Mouse (Mus musculus): Measurements from ENCODE around the gene Uxs1. TPM values are rescaled to one million over a fixed set of nuclear protein-coding genes. Genes with fewer than 3 reads are reported as not detected.
A peak's percentile ranks its signal among the peaks of the same experiment; 100 is the strongest.

The Uxs1 gene
- total RNA-seq, 2 experiments from 2014 or later: 32.5 to 35.3 TPM

- no peak for DNase-seq (ENCODE audit: low spot score in 2 of 2)
These were observed 23.6 kb downstream of the Uxs1 start for GRCm38 (mm10) chr1:43803906-43804474.

- DNase-seq (ENCODE audit: low spot score in 2 of 2): no peak
These were observed 29.6 kb downstream of the Uxs1 start for GRCm38 (mm10) chr1:43798048-43798447.

- DNase-seq (ENCODE audit: low spot score in 2 of 2): no peak
These were observed 37.8 kb downstream of the Uxs1 start for GRCm38 (mm10) chr1:43789765-43790164.

- no peak for DNase-seq (ENCODE audit: low spot score in 2 of 2)
These were observed 40.9 kb downstream of the Uxs1 start for GRCm38 (mm10) chr1:43786711-43787110.

- no peak for DNase-seq (ENCODE audit: low spot score in 2 of 2)
These were observed 42.3 kb downstream of the Uxs1 start for GRCm38 (mm10) chr1:43785316-43785715.

GRCm38 (mm10) chr1:43783186-43783585 is 44.4 kb downstream of the Uxs1 start:
- DNase-seq (ENCODE audit: low spot score in 2 of 2): no peak

- DNase-seq (ENCODE audit: low spot score in 2 of 2): peak in 1 of 2 experiments; percentile 70
These were observed 44.9 kb downstream of the Uxs1 start for GRCm38 (mm10) chr1:43782680-43783079.

- no peak for DNase-seq (ENCODE audit: low spot score in 2 of 2)
These were observed 45.9 kb downstream of the Uxs1 start for GRCm38 (mm10) chr1:43781672-43782071.

GRCm38 (mm10) chr1:43781195-43781594 is 46.4 kb downstream of the Uxs1 start:
- DNase-seq (ENCODE audit: low spot score in 2 of 2): no peak

- DNase-seq (ENCODE audit: low spot score in 2 of 2): no peak
These were observed 51.5 kb downstream of the Uxs1 start for GRCm38 (mm10) chr1:43776106-43776505.

GRCm38 (mm10) chr1:43774126-43774525 is 53.5 kb downstream of the Uxs1 start:
- no peak for DNase-seq (ENCODE audit: low spot score in 2 of 2)

GRCm38 (mm10) chr1:43772694-43773093 is 54.9 kb downstream of the Uxs1 start:
- no peak for DNase-seq (ENCODE audit: low spot score in 2 of 2)

- DNase-seq (ENCODE audit: low spot score in 2 of 2): no peak
These were observed 57.6 kb downstream of the Uxs1 start for GRCm38 (mm10) chr1:43770032-43770431.

- DNase-seq (ENCODE audit: low spot score in 2 of 2): no peak
These were observed 58.3 kb downstream of the Uxs1 start for GRCm38 (mm10) chr1:43769348-43769747.

GRCm38 (mm10) chr1:43768385-43768990 is 59.1 kb downstream of the Uxs1 start:
- DNase-seq (ENCODE audit: low spot score in 2 of 2): no peak

GRCm38 (mm10) chr1:43766328-43766727 is 61.3 kb downstream of the Uxs1 start:
- no peak for DNase-seq (ENCODE audit: low spot score in 2 of 2)

GRCm38 (mm10) chr1:43764481-43764880 is 63.1 kb downstream of the Uxs1 start:
- DNase-seq (ENCODE audit: low spot score in 2 of 2): no peak

GRCm38 (mm10) chr1:43760085-43760484 is 67.5 kb downstream of the Uxs1 start:
- DNase-seq (ENCODE audit: low spot score in 2 of 2): peak in 1 of 2 experiments; percentile 29

- DNase-seq (ENCODE audit: low spot score in 2 of 2): peak in 1 of 2 experiments; percentile 45
These were observed 72.9 kb downstream of the Uxs1 start for GRCm38 (mm10) chr1:43754448-43755312.

GRCm38 (mm10) chr1:43738519-43738894 is 89.1 kb downstream of the Uxs1 start:
- DNase-seq (ENCODE audit: low spot score in 2 of 2): no peak

- DNase-seq (ENCODE audit: low spot score in 2 of 2): peak; percentile 61 to 78
These were observed 89.6 kb downstream of the Uxs1 start for GRCm38 (mm10) chr1:43737812-43738518.

GRCm38 (mm10) chr1:43732657-43733056 is 94.9 kb downstream of the Uxs1 start:
- DNase-seq (ENCODE audit: low spot score in 2 of 2): peak in 1 of 2 experiments; percentile 55
